Mouse (Mus musculus) E14TG2a.4 (cell line): ENCODE results near the gene Sf3a2.

ENCODE experiments used
- H3K27me3 ChIP-seq: 2 replicates; pipeline ENCODE4 v1.6.1; 2014; ENCODE audit warnings: low read length, control low read depth; ENCODE audit not compliant: insufficient read depth
- H3K36me3 ChIP-seq: 2 replicates; pipeline ENCODE4 v1.6.1; 2014; ENCODE audit warnings: low read length, control low read depth; ENCODE audit not compliant: insufficient read depth
- H3K4me1 ChIP-seq: replicated peaks from 2 replicates; pipeline ENCODE4 v1.6.1; 2014; ENCODE audit warnings: low read depth, low read length, control low read depth
- H3K4me3 ChIP-seq: replicated peaks from 2 replicates; pipeline ENCODE4 v1.5.1; 2014; ENCODE audit warnings: mild to moderate bottlenecking, low read length
- H3K9me3 ChIP-seq: 2 replicates; pipeline ENCODE4 v1.6.1; 2014; ENCODE audit warnings: low read length, control low read depth
- CTCF ChIP-seq: conservative IDR thresholded peaks from 2 replicates; pipeline ENCODE4 v1.5.1; 2014; ENCODE audit warnings: low read length
- NANOG ChIP-seq: IDR thresholded peaks from 2 replicates; pipeline ENCODE4 v1.6.1; 2014; ENCODE audit warnings: borderline replicate concordance, low read length, mixed read lengths
- POU5F1 ChIP-seq: IDR thresholded peaks from 2 replicates; pipeline ENCODE4 v1.6.1; 2014; ENCODE audit warnings: low read length, borderline replicate concordance

Sf3a2 gene

GRCm38 (mm10) chr10:80805322-80805721, 7.3 kb downstream of the Sf3a2 start:
- Histone ChIP-seq H3K9me3 (no peaks in the 10 kb centered on the region), H3K27me3 (peaks cover 30% of the 10 kb centered on the region), H3K4me1 (peaks cover 93% of the 10 kb centered on the region), H3K36me3 (peaks cover 51% of the 10 kb centered on the region), H3K4me3 (no peak overlapping the region)
- TF ChIP-seq CTCF (no peak), POU5F1 (no peak), NANOG (no peak)

DNA sequence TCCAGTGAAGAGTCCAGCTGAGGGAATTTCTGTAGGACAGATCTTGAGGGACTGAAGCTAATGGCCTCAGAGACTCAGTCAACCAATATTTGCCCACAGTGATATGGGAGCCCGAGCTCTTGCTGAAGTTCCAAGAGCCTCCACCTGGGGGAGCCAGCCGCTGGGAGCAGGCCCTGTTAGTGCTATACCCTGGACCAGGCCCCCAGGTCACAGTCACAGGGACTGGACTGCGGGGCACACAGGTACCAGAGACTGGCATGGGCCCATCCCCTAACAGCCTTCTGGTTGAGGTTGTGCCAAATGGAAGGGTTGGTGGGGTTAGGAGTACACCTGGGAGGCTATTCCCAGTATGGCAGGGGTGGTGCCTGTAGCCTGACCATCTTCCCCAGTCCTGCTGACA, 7.9 kb downstream of the Sf3a2 start:
- Histone ChIP-seq H3K27me3 (peaks cover 35% of the 10 kb centered on the region), H3K4me3 (peak overlapping the region; percentile 84), H3K4me1 (peaks cover 91% of the 10 kb centered on the region), H3K9me3 (no peaks in the 10 kb centered on the region), H3K36me3 (peaks cover 45% of the 10 kb centered on the region)
- TF ChIP-seq NANOG: no peak
- no peak for TF ChIP-seq POU5F1
- TF ChIP-seq CTCF: peak; percentile 98

DNA sequence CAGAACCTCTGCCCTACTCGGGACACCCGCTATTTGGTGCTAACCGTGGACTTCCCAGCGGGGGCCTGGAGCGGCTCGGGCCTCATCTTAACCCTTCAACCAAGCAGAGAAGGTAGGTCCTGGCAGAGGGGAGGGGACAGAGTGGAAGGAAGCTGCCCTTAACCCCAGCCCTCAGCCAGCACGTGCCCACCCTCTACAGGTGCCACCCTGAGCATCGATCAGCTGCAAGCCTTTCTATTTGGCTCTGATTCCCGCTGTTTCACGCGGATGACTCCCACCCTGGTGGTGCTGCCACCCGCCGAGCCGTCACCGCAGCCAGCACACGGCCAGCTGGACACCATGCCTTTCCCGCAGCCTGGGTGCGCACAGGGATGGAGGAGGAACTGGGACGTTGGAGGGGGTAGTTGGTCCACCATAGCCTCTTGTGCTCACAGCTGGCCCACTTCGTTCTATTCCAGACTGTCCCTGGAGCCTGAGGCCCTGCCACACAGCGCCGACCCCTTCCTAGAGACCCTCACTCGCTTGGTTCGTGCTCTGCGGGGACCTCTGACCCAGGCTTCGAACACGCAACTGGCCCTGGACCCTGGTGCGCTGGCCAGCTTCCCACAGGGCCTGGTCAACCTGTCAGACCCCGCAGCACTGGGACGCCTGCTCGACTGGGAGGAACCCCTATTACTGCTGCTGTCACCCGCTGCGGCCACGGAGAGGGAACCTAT, 8.5 kb downstream of the Sf3a2 start:
- Histone ChIP-seq H3K9me3 (no peaks in the 10 kb centered on the region), H3K4me1 (peaks cover 85% of the 10 kb centered on the region), H3K27me3 (peaks cover 39% of the 10 kb centered on the region), H3K4me3 (peak overlapping the region; percentile 84), H3K36me3 (peaks cover 39% of the 10 kb centered on the region)
- TF ChIP-seq CTCF: no peak
- TF ChIP-seq POU5F1: no peak
- no peak for TF ChIP-seq NANOG

DNA sequence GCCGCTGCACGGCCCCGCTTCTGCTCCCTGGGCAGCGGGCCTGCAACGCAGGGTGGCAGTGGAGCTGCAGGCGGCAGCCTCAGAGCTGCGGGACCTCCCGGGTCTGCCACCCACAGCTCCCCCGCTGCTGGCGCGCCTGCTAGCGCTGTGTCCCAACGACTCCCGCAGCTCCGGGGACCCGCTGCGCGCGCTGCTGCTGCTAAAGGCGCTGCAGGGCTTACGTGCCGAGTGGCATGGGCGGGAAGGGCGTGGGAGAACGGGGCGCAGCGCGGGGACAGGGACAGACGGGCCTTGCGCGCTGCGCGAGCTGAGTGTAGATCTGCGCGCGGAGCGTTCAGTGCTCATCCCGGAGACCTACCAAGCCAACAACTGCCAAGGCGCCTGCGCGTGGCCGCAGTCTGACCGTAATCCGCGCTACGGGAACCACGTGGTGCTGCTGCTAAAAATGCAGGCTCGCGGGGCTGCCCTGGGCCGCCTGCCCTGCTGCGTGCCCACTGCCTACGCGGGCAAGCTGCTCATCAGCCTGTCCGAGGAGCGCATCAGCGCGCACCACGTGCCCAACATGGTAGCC, 9.1 kb downstream of the Sf3a2 start:
- Histone ChIP-seq H3K4me3 (peak overlapping the region; percentile 84), H3K27me3 (peaks cover 45% of the 10 kb centered on the region), H3K36me3 (peaks cover 33% of the 10 kb centered on the region), H3K4me1 (peaks cover 79% of the 10 kb centered on the region), H3K9me3 (no peaks in the 10 kb centered on the region)
- TF ChIP-seq NANOG (no peak), CTCF (no peak), POU5F1 (no peak)

GRCm38 (mm10) chr10:80808099-80808984, 10.3 kb downstream of the Sf3a2 start:
- H3K4me3 ChIP-seq: peak overlapping the region; percentile 65
- peaks cover 55% of the 10 kb centered on the region for H3K27me3 ChIP-seq
- peaks cover 21% of the 10 kb centered on the region for H3K36me3 ChIP-seq
- TF ChIP-seq POU5F1 (no peak), NANOG (no peak), CTCF (no peak)
- peaks cover 70% of the 10 kb centered on the region for H3K4me1 ChIP-seq
- no peaks in the 10 kb centered on the region for H3K9me3 ChIP-seq

DNA sequence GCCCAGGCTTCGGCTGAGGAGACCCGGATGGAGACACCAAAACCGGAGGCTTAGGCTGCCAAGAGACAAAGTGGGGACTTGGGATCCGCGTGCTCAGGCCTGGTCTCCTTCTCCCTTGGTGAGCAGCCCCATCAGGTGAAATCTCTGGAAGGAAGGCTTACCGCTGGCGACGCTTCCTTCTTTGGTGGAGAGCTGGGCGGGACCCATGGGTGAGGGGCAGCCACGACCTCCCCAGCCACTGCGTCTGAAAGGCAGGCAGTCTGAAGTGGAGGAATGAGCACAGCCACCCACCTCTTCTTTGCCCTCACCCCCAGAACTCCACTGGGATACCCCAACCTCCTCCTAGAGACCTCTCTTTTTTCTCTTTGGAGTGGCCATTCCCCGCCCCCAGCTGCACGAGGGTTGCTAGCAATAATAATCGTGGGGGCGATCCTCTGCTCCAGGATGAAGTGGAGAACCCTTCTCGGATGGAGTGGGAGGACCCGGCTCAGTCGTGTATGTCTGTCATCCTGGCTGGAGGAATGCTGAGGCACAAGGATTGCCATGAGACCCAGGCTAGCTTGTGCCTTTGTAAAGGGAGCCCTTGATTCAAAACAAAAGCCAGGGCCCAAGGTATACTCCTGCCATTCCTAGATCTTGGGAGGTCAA, 11.1 kb downstream of the Sf3a2 start:
- peaks cover 59% of the 10 kb centered on the region for H3K27me3 ChIP-seq
- TF ChIP-seq POU5F1 (no peak), CTCF (no peak), NANOG (no peak)
- peak overlapping the region; percentile 65 for H3K4me3 ChIP-seq
- H3K4me1 ChIP-seq: peaks cover 62% of the 10 kb centered on the region
- peaks cover 13% of the 10 kb centered on the region for H3K36me3 ChIP-seq
- H3K9me3 ChIP-seq: no peaks in the 10 kb centered on the region

DNA sequence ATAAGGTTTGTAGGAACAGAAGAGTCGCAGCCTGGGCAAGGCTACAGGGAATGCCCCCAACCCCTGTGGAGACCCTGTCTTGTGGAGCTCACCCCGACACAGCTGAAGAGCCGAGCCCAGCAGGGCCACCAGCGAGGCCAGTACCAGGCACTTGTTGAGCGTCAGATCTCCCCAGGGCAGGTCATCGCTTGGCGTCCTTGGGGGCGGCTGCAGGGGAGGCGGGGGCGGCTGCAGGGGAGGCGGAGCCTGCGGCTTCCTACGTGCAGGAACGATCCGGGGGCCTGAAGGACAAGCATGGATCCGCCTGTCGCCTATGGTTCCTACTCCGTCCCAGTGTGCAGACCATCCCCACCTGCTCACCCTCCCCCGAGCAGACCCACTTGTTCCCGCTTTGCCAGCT, 12.1 kb downstream of the Sf3a2 start:
- peaks cover 53% of the 10 kb centered on the region for H3K4me1 ChIP-seq
- no peaks in the 10 kb centered on the region for H3K9me3 ChIP-seq
- TF ChIP-seq POU5F1: no peak
- no peak for TF ChIP-seq NANOG
- TF ChIP-seq CTCF: no peak
- H3K36me3 ChIP-seq: peaks cover 3% of the 10 kb centered on the region
- H3K4me3 ChIP-seq: peak overlapping the region; percentile 74
- peaks cover 63% of the 10 kb centered on the region for H3K27me3 ChIP-seq
